Mouse (Mus musculus) liver, embryonic 16.5 days (tissue): Measurements from ENCODE around the gene Acox3. TPM values are rescaled to one million over a fixed set of nuclear protein-coding genes. Genes with fewer than 3 reads are reported as not detected.

ENCODE experiments used
- ATAC-seq: fragments of 200-750 bp; cut with Nextera tagmentation; 2 replicates; pipeline ENCODE4 v1.8.0; 2017; ENCODE audit warnings: low read depth, mild to moderate bottlenecking, moderate number of reproducible peaks, moderate library complexity
- H3K27ac ChIP-seq: fragments of 300-500 bp; sonication (generic); 2 replicates; pipeline ENCODE4 v1.5.1; 2014; ENCODE audit warnings: mild to moderate bottlenecking, low read length
- H3K27me3 ChIP-seq: fragments of 300-500 bp; sonication (generic); 2 replicates; pipeline ENCODE4 v1.6.1; 2014; ENCODE audit warnings: low read depth, low read length, mixed read lengths; ENCODE audit not compliant: control insufficient read depth, insufficient read depth
- H3K36me3 ChIP-seq: fragments of 300-500 bp; sonication (generic); 2 replicates; pipeline ENCODE4 v1.6.1; 2014; ENCODE audit warnings: mild to moderate bottlenecking; ENCODE audit not compliant: control insufficient read depth, insufficient read depth
- H3K4me1 ChIP-seq: fragments of 300-500 bp; sonication (generic); 2 replicates; pipeline ENCODE4 v1.6.1; 2014; ENCODE audit warnings: low read depth, low read length, mixed read lengths; ENCODE audit not compliant: control insufficient read depth
- H3K4me2 ChIP-seq: fragments of 300-500 bp; sonication (generic); 2 replicates; pipeline ENCODE4 v1.6.1; 2014; ENCODE audit warnings: low read depth, low read length, mixed read lengths
- H3K4me3 ChIP-seq: fragments of 300-500 bp; sonication (generic); 2 replicates; pipeline ENCODE4 v1.5.1; 2014; ENCODE audit warnings: low read depth, mild to moderate bottlenecking, low read length
- H3K9ac ChIP-seq: fragments of 300-500 bp; sonication (generic); 2 replicates; pipeline ENCODE4 v1.6.1; 2014; ENCODE audit warnings: low read depth, low read length
- H3K9me3 ChIP-seq: fragments of 300-500 bp; sonication (generic); replicated peaks from 2 replicates; pipeline ENCODE4 v1.6.1; 2016; ENCODE audit warnings: low read length; ENCODE audit not compliant: control insufficient read depth
- WGBS: fragments of 180-500 bp; shearing (Covaris S2); extraction: QIAGEN DNeasy Blood & Tissue Kit; methylation state at CpG from one replicate; pipeline ENCODE4 v1.1.7; 2014; ENCODE audit not compliant: insufficient replicate concordance; 5-methylcytosine and 5-hydroxymethylcytosine counted together
- polyA plus RNA-seq: library from polyadenylated mRNA; unstranded; fragments of >200 nt; fragmentation: Nextera tagmentation; extraction: Ambion mirVana; gene quantifications from 2 replicates; pipeline ENCODE4 v1.2.1, GENCODE M21; 2015

The Acox3 gene
- polyA plus RNA-seq, 1 experiment from 2014 or later, result 4.4 TPM

DNA sequence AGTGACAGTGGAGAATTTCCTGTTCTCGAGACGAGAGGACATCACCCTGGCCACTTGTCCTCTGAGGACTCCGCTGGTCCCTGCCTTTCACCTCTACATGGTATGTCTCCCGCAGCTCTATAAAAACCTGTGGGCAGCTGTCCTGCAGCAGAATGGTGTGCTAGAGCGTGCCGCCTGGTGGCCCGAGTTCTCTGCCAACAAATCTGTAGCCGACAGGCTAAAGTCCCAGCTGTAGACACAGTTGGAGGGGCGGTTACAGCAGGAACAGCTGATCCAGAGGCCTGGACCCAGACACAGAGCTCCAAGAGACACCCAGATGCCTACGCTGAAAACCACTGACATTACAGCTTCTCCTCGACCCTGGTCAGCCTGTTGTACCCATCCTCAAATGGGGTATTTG is 29.1 kb downstream of the Acox3 start:
- no peaks in the 10 kb centered on the region for H3K9me3 ChIP-seq

DNA sequence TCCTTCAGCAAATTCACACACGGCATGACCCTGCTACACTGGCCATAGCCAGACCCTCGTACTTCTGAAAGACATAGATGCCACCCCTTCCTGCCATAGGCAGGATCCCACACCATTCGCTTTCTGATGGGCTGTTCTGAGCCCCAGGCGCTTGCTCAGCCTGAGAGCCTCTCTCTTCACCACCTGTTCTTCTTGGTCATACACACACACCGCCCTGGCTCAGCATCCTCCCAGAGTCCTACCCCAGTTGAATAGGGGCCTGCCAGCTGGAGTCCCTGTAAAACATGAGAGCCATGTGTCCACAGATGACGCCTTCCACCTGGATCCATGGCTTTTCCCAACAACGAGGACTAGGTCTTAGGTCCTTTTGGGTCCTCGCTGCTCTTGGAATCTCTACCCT is 29.9 kb downstream of the Acox3 start:
- H3K36me3 ChIP-seq, result no peaks in the 10 kb centered on the region
- no peak overlapping the region for H3K4me2 ChIP-seq
- no peaks in the 10 kb centered on the region for H3K27me3 ChIP-seq
- H3K9ac ChIP-seq, result no peak overlapping the region
- no peak overlapping the region for H3K27ac ChIP-seq
- ATAC-seq, result no peak
- H3K9me3 ChIP-seq, result no peaks in the 10 kb centered on the region
- no peaks in the 10 kb centered on the region for H3K4me1 ChIP-seq
- H3K4me3 ChIP-seq, result no peak overlapping the region
- WGBS, result 68% methylated on average over 8 of the region's 8 CpGs

More for the DNA sequence above, 29.1 kb downstream of the Acox3 start:
- no peak overlapping the region for H3K27ac ChIP-seq
- no peak for ATAC-seq
- H3K27me3 ChIP-seq, result no peaks in the 10 kb centered on the region
- no peak overlapping the region for H3K4me2 ChIP-seq
- H3K36me3 ChIP-seq, result no peaks in the 10 kb centered on the region
- no peak overlapping the region for H3K9ac ChIP-seq
- WGBS, result 69% methylated on average over 11 of the region's 11 CpGs
- no peaks in the 10 kb centered on the region for H3K4me1 ChIP-seq
- H3K4me3 ChIP-seq, result no peak overlapping the region

DNA sequence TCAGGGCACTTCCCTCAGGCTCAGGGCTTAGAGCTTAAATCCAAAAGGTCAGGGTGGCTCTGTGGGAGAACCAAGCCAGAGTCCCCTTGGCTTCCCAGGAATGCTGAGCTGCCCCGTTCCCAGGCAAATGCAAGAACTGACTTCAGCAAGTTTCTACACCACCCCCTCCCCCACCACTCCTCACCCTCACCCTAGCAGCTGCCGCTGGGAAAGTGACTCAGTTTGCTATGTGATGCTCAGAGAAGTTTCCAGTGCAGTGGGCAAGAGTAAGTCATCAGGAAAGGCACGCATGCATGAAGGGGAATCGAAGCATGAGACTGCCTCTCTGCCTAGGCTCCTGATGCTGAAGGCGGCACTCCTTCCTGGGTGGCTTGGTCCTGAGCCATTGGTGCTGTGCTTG is 34.1 kb downstream of the Acox3 start:
- Histone ChIP-seq H3K4me2 (no peak overlapping the region), H3K4me3 (no peak overlapping the region), H3K27me3 (no peaks in the 10 kb centered on the region), H3K4me1 (no peaks in the 10 kb centered on the region), H3K27ac (no peak overlapping the region), H3K9me3 (no peaks in the 10 kb centered on the region), H3K36me3 (no peaks in the 10 kb centered on the region), H3K9ac (no peak overlapping the region)
- no peak for ATAC-seq
- WGBS, result 60% methylated on average over 5 of the region's 5 CpGs

DNA sequence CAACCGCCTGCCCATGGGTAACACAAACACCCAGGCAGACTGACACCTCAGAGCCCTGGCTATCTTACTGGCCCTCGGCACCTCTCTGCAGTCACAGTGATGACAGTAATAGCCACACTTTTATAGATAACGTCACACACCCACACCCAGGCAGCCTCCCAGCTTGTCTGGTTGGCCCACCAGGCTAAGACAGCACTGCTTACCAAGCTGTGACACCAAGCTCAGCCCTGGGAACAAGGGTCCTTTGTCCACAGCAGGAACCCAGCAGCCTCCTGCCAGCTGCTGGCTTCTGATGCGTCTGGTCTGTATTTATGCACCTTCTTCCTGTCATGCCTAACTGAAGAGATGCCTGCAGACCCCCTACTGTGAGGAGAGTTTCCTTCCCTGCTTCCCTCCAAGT is 38.3 kb downstream of the Acox3 start:
- Histone ChIP-seq H3K9me3 (no peaks in the 10 kb centered on the region), H3K4me3 (no peak overlapping the region), H3K4me2 (no peak overlapping the region), H3K9ac (no peak overlapping the region), H3K36me3 (no peaks in the 10 kb centered on the region), H3K27me3 (no peaks in the 10 kb centered on the region), H3K27ac (no peak overlapping the region), H3K4me1 (no peaks in the 10 kb centered on the region)
- no peak for ATAC-seq
- WGBS, result 27% methylated on average over 4 of the region's 4 CpGs

DNA sequence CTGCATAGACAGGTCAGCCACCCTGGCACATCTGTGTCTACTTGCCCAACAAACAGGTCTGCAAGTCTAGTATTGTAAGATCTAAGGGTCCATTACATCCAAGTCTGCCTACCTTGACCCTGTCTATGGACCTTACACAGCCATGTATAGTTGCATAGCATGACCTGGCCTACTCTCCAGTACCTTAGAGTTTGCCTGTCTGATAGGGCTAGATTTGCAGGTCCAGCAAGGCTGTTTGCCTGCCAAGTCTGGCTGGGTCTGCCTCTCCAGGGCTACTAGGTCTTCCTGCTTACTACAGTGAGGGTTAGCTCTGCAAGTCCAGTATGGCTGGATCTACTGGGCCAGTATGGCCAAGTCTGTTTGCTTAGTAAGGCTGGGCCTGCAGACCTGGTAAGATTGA is 41.0 kb downstream of the Acox3 start:
- ATAC-seq, result no peak
- Histone ChIP-seq H3K9ac (no peak overlapping the region), H3K27me3 (no peaks in the 10 kb centered on the region), H3K4me3 (no peak overlapping the region), H3K9me3 (no peaks in the 10 kb centered on the region), H3K4me1 (no peaks in the 10 kb centered on the region), H3K4me2 (no peak overlapping the region), H3K27ac (no peak overlapping the region), H3K36me3 (no peaks in the 10 kb centered on the region)

DNA sequence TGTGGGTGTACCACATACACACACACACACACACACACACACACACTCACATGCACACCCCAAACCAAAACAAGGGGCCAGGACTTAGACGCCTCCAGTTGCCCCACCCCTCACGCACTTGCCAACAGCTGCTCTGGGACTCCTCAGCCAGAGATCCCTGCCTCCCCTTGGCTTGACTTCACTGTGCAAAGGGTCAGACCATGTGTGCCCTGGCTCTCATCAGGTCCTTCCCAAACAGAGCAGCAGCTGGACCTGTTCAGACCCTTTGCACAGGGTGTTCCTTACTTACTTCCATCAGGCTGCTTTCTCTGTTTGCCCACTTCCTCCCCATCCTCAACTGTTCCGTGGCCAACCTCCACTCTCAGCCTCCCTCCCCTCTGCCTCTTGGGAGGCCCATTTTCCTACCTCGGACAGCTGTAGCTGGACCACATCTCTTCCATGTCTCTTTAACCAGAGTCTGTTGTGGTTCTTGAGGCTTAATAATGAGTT is 42.0 kb downstream of the Acox3 start:
- WGBS, result 36% methylated on average over 4 of the region's 4 CpGs
- Histone ChIP-seq H3K4me2 (no peak overlapping the region), H3K27me3 (no peaks in the 10 kb centered on the region), H3K9me3 (no peaks in the 10 kb centered on the region), H3K27ac (no peak overlapping the region), H3K36me3 (no peaks in the 10 kb centered on the region), H3K4me1 (no peaks in the 10 kb centered on the region), H3K9ac (no peak overlapping the region), H3K4me3 (no peak overlapping the region)
- no peak for ATAC-seq

DNA sequence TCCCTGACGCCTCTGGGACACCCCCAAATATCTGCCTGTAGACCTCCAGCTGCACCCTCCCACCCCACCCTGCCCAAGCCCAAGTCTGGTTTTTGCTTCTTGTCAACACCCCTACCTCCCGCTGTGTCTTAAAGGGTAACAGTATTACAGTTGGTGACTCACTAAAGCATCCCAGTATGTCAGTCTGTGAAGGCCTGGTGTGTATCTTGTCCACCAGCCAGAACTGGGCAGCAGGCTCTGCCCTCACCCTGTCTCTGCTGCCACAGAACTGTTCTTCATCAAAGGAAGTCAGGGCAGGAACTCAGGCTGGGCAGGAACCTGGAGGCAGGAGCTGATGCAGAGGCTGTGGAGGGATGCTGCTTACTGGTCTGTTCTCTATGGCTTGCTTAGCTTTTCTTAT is 43.6 kb downstream of the Acox3 start:
- H3K4me1 ChIP-seq, result no peaks in the 10 kb centered on the region
- H3K9ac ChIP-seq, result no peak overlapping the region
- H3K4me3 ChIP-seq, result no peak overlapping the region
- no peaks in the 10 kb centered on the region for H3K27me3 ChIP-seq
- H3K36me3 ChIP-seq, result no peaks in the 10 kb centered on the region
- WGBS, result 57% methylated on average over 2 of the region's 2 CpGs
- H3K9me3 ChIP-seq, result no peaks in the 10 kb centered on the region
- no peak overlapping the region for H3K4me2 ChIP-seq
- no peak overlapping the region for H3K27ac ChIP-seq
- ATAC-seq, result no peak

DNA sequence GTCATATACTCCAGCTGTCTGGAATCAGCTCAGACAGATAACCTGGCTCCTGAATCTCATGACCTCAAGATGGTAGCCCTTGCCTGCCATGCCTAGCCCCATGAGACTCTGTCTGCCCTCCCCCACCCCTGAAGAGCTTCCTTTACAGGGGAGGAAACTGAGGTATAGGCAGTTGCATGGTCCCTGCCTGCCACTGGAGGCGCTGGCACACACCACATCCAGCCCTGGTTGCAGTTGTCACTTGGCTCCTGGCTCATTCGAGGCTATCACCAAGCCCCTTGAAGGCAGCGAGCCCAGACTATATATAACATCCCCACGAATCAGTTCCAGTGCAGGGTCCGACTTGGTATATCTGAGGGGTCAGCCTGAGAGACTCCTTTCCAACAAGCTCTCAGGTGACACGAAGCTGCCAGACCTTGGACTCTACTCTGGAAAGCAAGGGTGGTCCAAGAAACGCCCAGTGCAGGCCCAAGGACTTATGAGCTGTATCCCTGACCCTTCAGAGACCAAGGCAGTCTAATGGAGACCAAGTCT is 44.5 kb downstream of the Acox3 start:
- H3K9me3 ChIP-seq, result no peaks in the 10 kb centered on the region
- no peak overlapping the region for H3K27ac ChIP-seq
- no peak overlapping the region for H3K4me3 ChIP-seq
- no peak for ATAC-seq
- H3K4me1 ChIP-seq, result no peaks in the 10 kb centered on the region
- H3K9ac ChIP-seq, result no peak overlapping the region
- H3K4me2 ChIP-seq, result no peak overlapping the region
- no peaks in the 10 kb centered on the region for H3K36me3 ChIP-seq
- no peaks in the 10 kb centered on the region for H3K27me3 ChIP-seq
- 40% methylated on average over 7 of the region's 7 CpGs for WGBS

DNA sequence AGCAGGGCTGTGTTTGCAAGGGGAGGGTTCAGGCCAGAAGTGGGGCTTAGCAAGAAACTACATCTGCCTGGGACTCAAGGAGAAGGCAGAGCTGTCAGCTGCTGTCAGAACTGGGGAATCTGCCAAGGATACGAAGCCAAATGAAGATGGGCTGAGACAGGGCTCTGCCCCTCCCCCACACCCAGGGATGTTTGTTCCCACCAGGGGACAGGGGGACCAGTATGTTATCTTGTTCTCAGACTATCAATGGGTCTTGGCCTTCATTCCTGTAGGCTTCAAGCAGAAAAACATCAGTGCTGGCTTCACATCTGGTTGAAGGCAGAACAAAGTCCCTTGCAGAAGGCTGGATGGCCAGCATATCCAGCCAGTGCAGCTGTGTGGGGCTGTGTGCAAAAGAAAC is 45.8 kb downstream of the Acox3 start:
- Histone ChIP-seq H3K4me2 (no peak overlapping the region), H3K9me3 (no peaks in the 10 kb centered on the region), H3K27ac (no peak overlapping the region), H3K4me3 (no peak overlapping the region), H3K9ac (no peak overlapping the region), H3K4me1 (no peaks in the 10 kb centered on the region), H3K27me3 (no peaks in the 10 kb centered on the region), H3K36me3 (no peaks in the 10 kb centered on the region)
- ATAC-seq, result no peak
- 76% methylated on average over 1 of the region's 1 CpGs for WGBS

DNA sequence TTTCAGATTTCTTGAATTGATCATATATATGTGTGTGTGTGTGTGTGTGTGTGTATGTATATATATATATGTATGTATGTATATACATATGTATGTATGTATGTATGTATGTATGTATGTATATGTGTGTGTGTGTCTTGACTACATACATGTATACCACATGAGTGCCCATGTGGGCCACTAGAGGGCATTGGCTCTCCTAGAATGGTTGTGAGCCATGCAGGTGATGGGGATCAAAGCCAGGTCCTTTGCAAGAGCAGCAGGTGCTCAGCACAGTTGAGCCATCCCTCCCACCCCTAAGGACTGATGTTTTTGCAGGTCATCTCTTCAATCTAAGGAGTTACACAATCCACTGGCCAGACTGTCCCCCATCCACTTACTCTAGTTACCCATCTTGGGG is 46.5 kb downstream of the Acox3 start:
- no peak overlapping the region for H3K4me3 ChIP-seq
- no peaks in the 10 kb centered on the region for H3K36me3 ChIP-seq
- H3K9me3 ChIP-seq, result no peaks in the 10 kb centered on the region
- H3K4me2 ChIP-seq, result no peak overlapping the region
- no peaks in the 10 kb centered on the region for H3K27me3 ChIP-seq
- no peak overlapping the region for H3K27ac ChIP-seq
- no peak for ATAC-seq
- no peak overlapping the region for H3K9ac ChIP-seq
- H3K4me1 ChIP-seq, result no peaks in the 10 kb centered on the region
